Mouse (Mus musculus) heart, adult 2 months (tissue): ENCODE results near the gene Ptch2.

Experiments
- CTCF ChIP-seq: fragments of 200-600 bp; IDR thresholded peaks from 2 replicates; pipeline ENCODE4 v1.8.1; 2022; ENCODE audit warnings: antibody characterized with exemption, mild to moderate bottlenecking, moderate library complexity
- POLR2A ChIP-seq: fragments of 200-500 bp; IDR thresholded peaks from 2 replicates; pipeline ENCODE4 v1.6.1; 2011; ENCODE audit warnings: mild to moderate bottlenecking, low read depth, low read length, control low read depth; ENCODE audit not compliant: insufficient read depth

GRCm38 (mm10) chr4:117113237-117113636, 17.4 kb downstream of the Ptch2 start:
- peak; percentile 25; the same call in 1 of the 2 replicates for TF ChIP-seq CTCF
- no peak for TF ChIP-seq POLR2A
